Mouse (Mus musculus) liver, postnatal 0 days (tissue): Measurements from ENCODE around the gene Fam102a. TPM values are rescaled to one million over a fixed set of nuclear protein-coding genes. Genes with fewer than 3 reads are reported as not detected.

Experiments
- ATAC-seq: fragments of 200-750 bp; cut with Nextera tagmentation; 2 replicates; pipeline ENCODE4 v1.8.0; 2017; ENCODE audit warnings: mild to moderate bottlenecking, moderate library complexity
- DNase-seq: peaks from one replicate; pipeline ENCODE4 v3.0.0-alpha.2; 2016
- H3K27ac ChIP-seq: fragments of 300-500 bp; sonication (generic); 2 replicates; pipeline ENCODE4 v1.5.1; 2014; ENCODE audit warnings: antibody characterized with exemption, moderate library complexity, mild to moderate bottlenecking, low read depth
- H3K27me3 ChIP-seq: fragments of 300-500 bp; sonication (generic); 2 replicates; pipeline ENCODE4 v1.6.1; 2014; ENCODE audit warnings: low read length, control low read depth, mixed read lengths; ENCODE audit not compliant: insufficient read depth
- H3K36me3 ChIP-seq: fragments of 300-500 bp; sonication (generic); replicated peaks from 2 replicates; pipeline ENCODE4 v1.6.1; 2014; ENCODE audit warnings: mild to moderate bottlenecking, control low read depth, low read length, moderate library complexity, mixed read lengths; ENCODE audit not compliant: insufficient read depth
- H3K4me1 ChIP-seq: fragments of 300-500 bp; sonication (generic); 2 replicates; pipeline ENCODE4 v1.6.1; 2014; ENCODE audit warnings: antibody characterized with exemption, mild to moderate bottlenecking, control low read depth; ENCODE audit not compliant: insufficient read depth
- H3K4me2 ChIP-seq: fragments of 300-500 bp; sonication (generic); 2 replicates; pipeline ENCODE4 v1.6.1; 2014; ENCODE audit warnings: low read depth, mild to moderate bottlenecking, low read length, moderate library complexity, mixed read lengths
- H3K4me3 ChIP-seq: fragments of 300-500 bp; sonication (generic); 2 replicates; pipeline ENCODE4 v1.5.1; 2014; ENCODE audit warnings: low read depth, low read length
- H3K9ac ChIP-seq: fragments of 300-500 bp; sonication (generic); replicated peaks from 2 replicates; pipeline ENCODE4 v1.6.1; 2014; ENCODE audit warnings: mild to moderate bottlenecking, moderate library complexity
- H3K9me3 ChIP-seq: fragments of 300-500 bp; sonication (generic); 2 replicates; pipeline ENCODE4 v1.6.1; 2016; ENCODE audit warnings: mild to moderate bottlenecking, control low read depth, low read length, mixed read lengths
- CTCF ChIP-seq: sonication (generic); IDR thresholded peaks from 2 replicates; pipeline ENCODE4 v1.5.1; 2016; ENCODE audit warnings: antibody characterized with exemption, low read depth
- EP300 ChIP-seq: IDR thresholded peaks from 2 replicates; pipeline ENCODE4 v1.6.1; 2016; ENCODE audit warnings: antibody characterized with exemption, low read depth, mild to moderate bottlenecking
- WGBS: fragments of 180-500 bp; shearing (Covaris S2); extraction: QIAGEN DNeasy Blood & Tissue Kit; methylation state at CpG from one replicate; pipeline ENCODE4 v1.1.7; 2014; ENCODE audit not compliant: insufficient replicate concordance; 5-methylcytosine and 5-hydroxymethylcytosine counted together
- polyA plus RNA-seq: library from polyadenylated mRNA; unstranded; fragments of >200 nt; fragmentation: Nextera tagmentation; extraction: Ambion mirVana; gene quantifications from 2 replicates; pipeline ENCODE4 v1.2.1, GENCODE M21; 2015

Fam102a gene
- polyA plus RNA-seq, 1 experiment from 2014 or later = 4.8 TPM

- Histone ChIP-seq H3K4me3 (no peak overlapping the region), H3K9ac (no peak overlapping the region), H3K4me1 (peaks cover 38% of the 10 kb centered on the region), H3K36me3 (no peaks in the 10 kb centered on the region), H3K27ac (no peak overlapping the region), H3K27me3 (no peaks in the 10 kb centered on the region), H3K4me2 (no peak overlapping the region), H3K9me3 (no peaks in the 10 kb centered on the region)
- no peak for ATAC-seq
- DNase-seq = no peak
- TF ChIP-seq CTCF = no peak
- TF ChIP-seq EP300 = no peak
- WGBS = 46% methylated on average over 10 of the region's 10 CpGs
These were observed 69.5 kb downstream of the Fam102a start for GRCm38 (mm10) chr2:32604631-32605030.

- Histone ChIP-seq H3K27me3 (no peaks in the 10 kb centered on the region), H3K4me3 (peak overlapping the region; percentile 67), H3K9ac (peak overlapping the region; percentile 70), H3K4me1 (peaks cover 50% of the 10 kb centered on the region), H3K4me2 (peak overlapping the region; percentile 91), H3K9me3 (no peaks in the 10 kb centered on the region), H3K27ac (peak overlapping the region; percentile 93; the same call in 1 of the 2 replicates), H3K36me3 (no peaks in the 10 kb centered on the region)
- ATAC-seq (peak; percentile 69), DNase-seq (peak; percentile 91)
- TF ChIP-seq EP300 (no peak), CTCF (peak; percentile 84)
- WGBS = 13% methylated on average over 39 of the region's 55 CpGs
These were observed 71.3 kb downstream of the Fam102a start for GRCm38 (mm10) chr2:32606161-32607142.

GRCm38 (mm10) chr2:32607262-32607947, 72.3 kb downstream of the Fam102a start:
- H3K27me3 ChIP-seq = no peaks in the 10 kb centered on the region
- TF ChIP-seq EP300 = no peak
- no peak for TF ChIP-seq CTCF
- ATAC-seq (no peak), DNase-seq (peak; percentile 53)
- 1% methylated on average over 34 of the region's 34 CpGs for WGBS
- H3K4me3 ChIP-seq = peak overlapping the region; percentile 67
- H3K36me3 ChIP-seq = no peaks in the 10 kb centered on the region
- peak overlapping the region; percentile 93 for H3K27ac ChIP-seq
- no peaks in the 10 kb centered on the region for H3K9me3 ChIP-seq
- H3K9ac ChIP-seq = peak overlapping the region; percentile 70
- H3K4me2 ChIP-seq = peak overlapping the region; percentile 91
- peaks cover 48% of the 10 kb centered on the region for H3K4me1 ChIP-seq

GRCm38 (mm10) chr2:32608141-32608777, 73.1 kb downstream of the Fam102a start:
- TF ChIP-seq CTCF (peak; percentile 19; the same call in 1 of the 2 replicates), EP300 (no peak; the same call in 1 of the 2 replicates)
- Histone ChIP-seq H3K4me1 (peaks cover 45% of the 10 kb centered on the region), H3K27ac (peak overlapping the region; percentile 93), H3K9ac (peak overlapping the region; percentile 41), H3K36me3 (no peaks in the 10 kb centered on the region; the same call in 1 of the 2 replicates), H3K4me3 (peak overlapping the region; percentile 67), H3K27me3 (no peaks in the 10 kb centered on the region), H3K4me2 (peak overlapping the region; percentile 91), H3K9me3 (no peaks in the 10 kb centered on the region)
- DNase-seq (peak; percentile 83), ATAC-seq (peak; percentile 81)
- 2% methylated on average over 25 of the region's 25 CpGs for WGBS

GRCm38 (mm10) chr2:32608778-32609435, 73.8 kb downstream of the Fam102a start:
- Histone ChIP-seq H3K4me2 (peak overlapping the region; percentile 91), H3K27me3 (no peaks in the 10 kb centered on the region), H3K9me3 (no peaks in the 10 kb centered on the region), H3K4me3 (peak overlapping the region; percentile 67), H3K27ac (peak overlapping the region; percentile 93), H3K36me3 (no peaks in the 10 kb centered on the region; the same call in 1 of the 2 replicates), H3K4me1 (peaks cover 45% of the 10 kb centered on the region), H3K9ac (peak overlapping the region; percentile 41)
- 44% methylated on average over 18 of the region's 18 CpGs for WGBS
- no peak for DNase-seq
- TF ChIP-seq CTCF = no peak
- TF ChIP-seq EP300 = no peak
- peak; percentile 75 for ATAC-seq
